Mouse (Mus musculus) midbrain, embryonic 10.5 days (tissue): Measurements from ENCODE around the gene Abl2. TPM values are rescaled to one million over a fixed set of nuclear protein-coding genes. Genes with fewer than 3 reads are reported as not detected.
A peak's percentile ranks its signal among the peaks of the same experiment; 100 is the strongest.

ENCODE experiments used
- DNase-seq: peaks from one replicate; pipeline ENCODE4 v3.0.0-alpha.2; 2017; ENCODE audit warnings: low spot score
- H3K27ac ChIP-seq: fragments of 300-500 bp; sonication (generic); replicated peaks from 2 replicates; pipeline ENCODE4 v1.5.1; 2016; ENCODE audit warnings: mild to moderate bottlenecking
- H3K27me3 ChIP-seq: fragments of 300-500 bp; sonication (generic); 2 replicates; pipeline ENCODE4 v1.6.1; 2016; ENCODE audit warnings: low read depth, mild to moderate bottlenecking; ENCODE audit not compliant: poor library complexity, severe bottlenecking
- H3K36me3 ChIP-seq: fragments of 300-500 bp; sonication (generic); 2 replicates; pipeline ENCODE4 v1.6.1; 2016; ENCODE audit warnings: mild to moderate bottlenecking, moderate library complexity
- H3K4me1 ChIP-seq: fragments of 300-500 bp; sonication (generic); 2 replicates; pipeline ENCODE4 v1.6.1; 2016
- H3K4me3 ChIP-seq: fragments of 300-500 bp; sonication (generic); 2 replicates; pipeline ENCODE4 v1.5.1; 2016; ENCODE audit warnings: mild to moderate bottlenecking, moderate library complexity
- H3K9me3 ChIP-seq: fragments of 300-500 bp; sonication (generic); replicated peaks from 2 replicates; pipeline ENCODE4 v1.6.1; 2016; ENCODE audit warnings: mild to moderate bottlenecking
- WGBS: fragments of 180-500 bp; shearing (Covaris S2); methylation state at CpG from one replicate; pipeline ENCODE4 v1.1.7; 2016; 5-methylcytosine and 5-hydroxymethylcytosine counted together
- polyA plus RNA-seq: library from polyadenylated mRNA; unstranded; fragments of >200 nt; fragmentation: Nextera tagmentation; extraction: Ambion mirVana; gene quantifications from 2 replicates; pipeline ENCODE4 v1.2.1, GENCODE M21; 2016

Abl2 gene
- polyA plus RNA-seq, 1 experiment from 2014 or later, result 5.3 TPM

DNA sequence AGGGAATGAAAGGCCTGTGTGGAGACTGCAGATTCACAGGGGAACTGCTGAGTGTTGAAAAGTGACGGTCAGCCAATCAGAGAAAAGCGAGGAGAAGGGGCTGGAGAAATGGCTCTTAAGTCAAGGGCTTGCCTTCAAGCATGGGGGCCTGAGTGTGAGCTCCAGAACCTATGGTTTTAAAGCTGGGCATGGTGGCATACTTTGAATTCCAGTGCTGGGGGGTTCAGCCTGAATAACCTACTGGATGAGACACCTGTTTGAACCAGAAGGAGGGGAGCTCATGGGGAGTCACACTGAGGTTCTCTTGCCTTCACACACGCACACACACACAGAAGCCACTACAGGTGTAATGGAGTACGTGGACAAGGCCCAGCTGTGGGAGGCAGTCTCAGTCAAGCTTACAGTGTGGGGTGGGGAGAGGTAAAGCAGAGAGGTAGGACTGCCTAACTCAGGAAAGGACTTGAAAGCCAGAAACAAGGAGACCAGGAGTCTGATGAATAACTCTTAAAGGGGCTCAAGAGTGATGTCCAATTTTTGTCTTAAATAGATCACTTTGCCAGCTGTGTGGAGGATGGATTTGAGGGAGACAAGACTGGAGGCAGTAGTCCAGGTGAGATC, 61.8 kb downstream of the Abl2 start:
- H3K4me3 ChIP-seq, result no peak overlapping the region
- no peaks in the 10 kb centered on the region for H3K9me3 ChIP-seq
- peak overlapping the region; percentile 17; the same call in 1 of the 2 replicates for H3K27ac ChIP-seq
- H3K4me1 ChIP-seq, result peaks cover 34% of the 10 kb centered on the region
- WGBS, result 69% methylated on average over 4 of the region's 4 CpGs
- no peak for DNase-seq
- peaks cover 14% of the 10 kb centered on the region for H3K36me3 ChIP-seq
- peaks cover 26% of the 10 kb centered on the region; the same call in 1 of the 2 replicates for H3K27me3 ChIP-seq

DNA sequence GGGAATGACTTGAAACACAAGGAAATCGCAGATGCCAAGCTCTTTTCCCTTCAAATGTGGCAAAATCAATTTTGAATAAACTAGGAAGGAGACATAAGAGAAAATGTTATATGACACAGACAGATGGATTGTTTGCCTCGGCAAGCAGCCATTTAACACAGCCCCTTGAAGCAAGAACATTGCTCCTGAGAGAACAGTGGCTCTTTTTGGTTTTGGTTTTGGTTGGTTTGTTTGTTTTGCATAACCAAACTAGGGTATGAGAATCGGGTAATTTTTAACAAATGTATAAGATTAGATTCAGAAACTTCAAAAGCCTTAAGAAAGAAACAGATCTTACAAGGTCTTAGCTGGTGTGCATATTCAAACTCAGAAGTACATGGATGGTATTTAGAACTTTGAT, 62.4 kb downstream of the Abl2 start:
- H3K4me3 ChIP-seq, result no peak overlapping the region
- H3K4me1 ChIP-seq, result peaks cover 29% of the 10 kb centered on the region
- WGBS, result 90% methylated on average over 3 of the region's 3 CpGs
- H3K36me3 ChIP-seq, result peaks cover 19% of the 10 kb centered on the region
- H3K27me3 ChIP-seq, result peaks cover 21% of the 10 kb centered on the region; the same call in 1 of the 2 replicates
- H3K9me3 ChIP-seq, result no peaks in the 10 kb centered on the region
- no peak overlapping the region for H3K27ac ChIP-seq
- no peak for DNase-seq

DNA sequence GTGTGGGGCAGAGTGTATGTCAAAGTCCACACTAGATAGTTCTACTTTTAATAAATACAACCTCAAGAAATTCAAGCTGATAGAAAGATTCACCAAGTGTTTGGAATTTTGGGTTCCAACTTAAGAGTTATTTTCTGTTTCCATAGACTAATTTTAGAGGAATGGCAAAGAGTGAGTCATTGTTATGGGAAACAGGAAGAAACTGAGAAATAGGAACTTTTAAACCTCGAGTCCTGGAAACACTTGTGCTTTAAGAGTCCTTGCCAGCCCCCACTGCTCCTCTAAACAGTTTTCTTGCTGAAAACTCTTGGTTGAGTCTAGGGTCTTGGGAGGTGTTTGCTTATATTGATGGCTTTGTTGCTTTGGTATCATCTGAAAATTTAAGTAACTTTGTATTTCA, 65.6 kb downstream of the Abl2 start:
- Histone ChIP-seq H3K9me3 (no peaks in the 10 kb centered on the region), H3K4me1 (peaks cover 8% of the 10 kb centered on the region), H3K27ac (no peak overlapping the region), H3K36me3 (peaks cover 31% of the 10 kb centered on the region), H3K4me3 (no peak overlapping the region), H3K27me3 (no peaks in the 10 kb centered on the region)
- WGBS, result 87% methylated on average over 1 of the region's 1 CpGs
- DNase-seq, result no peak

DNA sequence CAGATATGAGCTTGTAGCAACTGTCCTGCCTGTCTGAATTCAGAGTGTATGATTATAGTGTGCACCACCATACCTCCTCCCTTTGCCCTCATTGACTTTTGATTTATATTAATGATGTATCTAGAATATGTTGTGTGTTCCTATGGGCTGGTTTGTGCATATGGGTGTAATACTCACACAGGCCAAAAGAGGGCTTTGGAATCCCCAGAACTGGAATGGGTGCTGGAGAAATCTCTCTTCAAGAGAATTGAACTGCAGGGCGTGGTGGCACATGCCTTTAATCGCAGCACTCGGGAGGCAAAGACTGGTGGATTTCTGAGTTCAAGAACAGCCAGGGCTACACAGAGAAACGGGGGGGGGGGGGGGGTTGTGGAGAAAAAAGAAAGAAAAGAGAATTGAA, 68.1 kb downstream of the Abl2 start:
- H3K36me3 ChIP-seq, result peaks cover 56% of the 10 kb centered on the region
- H3K27ac ChIP-seq, result no peak overlapping the region
- H3K27me3 ChIP-seq, result no peaks in the 10 kb centered on the region
- no peak overlapping the region for H3K4me3 ChIP-seq
- H3K4me1 ChIP-seq, result no peaks in the 10 kb centered on the region
- no peaks in the 10 kb centered on the region for H3K9me3 ChIP-seq
- no peak for DNase-seq
- WGBS, result 82% methylated on average over 4 of the region's 4 CpGs

DNA sequence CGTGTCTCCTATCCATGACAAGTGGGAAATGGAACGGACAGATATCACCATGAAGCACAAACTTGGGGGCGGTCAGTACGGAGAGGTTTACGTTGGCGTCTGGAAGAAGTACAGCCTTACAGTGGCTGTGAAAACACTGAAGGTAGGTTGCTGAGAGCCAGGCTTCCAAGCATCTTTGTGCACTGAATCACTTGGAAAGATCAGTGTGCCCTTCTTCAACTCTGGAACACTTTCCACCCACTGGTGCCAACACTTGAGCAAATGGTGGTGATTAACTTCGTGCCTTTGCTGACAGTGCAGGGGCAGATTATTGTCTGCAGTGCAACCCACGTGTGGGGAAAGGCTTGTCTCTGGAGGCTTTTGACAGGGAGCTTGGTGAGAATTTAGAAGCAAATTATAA, 71.4 kb downstream of the Abl2 start:
- Histone ChIP-seq H3K9me3 (no peaks in the 10 kb centered on the region), H3K27me3 (no peaks in the 10 kb centered on the region), H3K4me1 (no peaks in the 10 kb centered on the region), H3K4me3 (no peak overlapping the region), H3K36me3 (peaks cover 76% of the 10 kb centered on the region), H3K27ac (no peak overlapping the region)
- DNase-seq, result no peak
- WGBS, result 97% methylated on average over 8 of the region's 8 CpGs

DNA sequence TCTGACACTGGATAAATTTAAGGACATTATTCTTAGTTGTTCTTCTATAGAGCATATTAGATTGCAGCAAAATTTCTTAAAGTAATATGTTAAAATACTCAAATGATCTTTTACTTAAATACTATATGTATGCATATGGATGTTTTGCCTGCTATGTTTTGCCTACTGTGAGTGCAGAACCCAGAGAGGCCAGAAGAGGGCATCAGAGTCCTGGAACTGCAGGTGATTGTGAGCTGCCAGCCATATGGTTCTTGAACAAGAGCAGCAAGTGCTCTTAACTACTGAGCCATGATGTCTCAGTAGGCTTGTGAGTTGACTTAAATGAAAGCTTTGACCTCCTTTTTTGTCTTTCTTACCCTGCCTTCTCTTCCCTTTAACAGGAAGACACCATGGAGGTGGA, 72.4 kb downstream of the Abl2 start:
- H3K36me3 ChIP-seq, result peaks cover 76% of the 10 kb centered on the region
- DNase-seq, result no peak
- no peak overlapping the region for H3K4me3 ChIP-seq
- no peaks in the 10 kb centered on the region for H3K9me3 ChIP-seq
- no peak overlapping the region for H3K27ac ChIP-seq
- H3K4me1 ChIP-seq, result no peaks in the 10 kb centered on the region
- H3K27me3 ChIP-seq, result no peaks in the 10 kb centered on the region

DNA sequence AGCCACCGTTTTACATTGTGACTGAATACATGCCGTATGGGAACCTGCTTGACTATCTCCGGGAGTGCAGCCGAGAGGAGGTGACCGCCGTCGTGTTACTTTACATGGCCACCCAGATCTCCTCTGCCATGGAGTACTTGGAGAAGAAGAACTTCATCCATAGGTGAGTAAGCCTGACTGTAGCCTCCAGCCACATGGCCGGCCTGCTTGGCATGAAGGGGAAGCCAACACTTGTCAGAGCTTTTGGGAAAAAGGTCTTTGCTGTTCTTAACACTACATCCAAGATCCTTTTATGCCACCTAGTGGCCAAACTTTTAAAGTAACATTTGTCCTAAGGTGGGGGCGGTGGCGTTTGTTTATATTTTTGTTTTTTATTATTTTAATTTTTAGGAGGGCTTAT, 74.5 kb downstream of the Abl2 start:
- no peak for DNase-seq
- H3K27ac ChIP-seq, result no peak overlapping the region
- H3K36me3 ChIP-seq, result peaks cover 89% of the 10 kb centered on the region
- H3K9me3 ChIP-seq, result no peaks in the 10 kb centered on the region
- no peaks in the 10 kb centered on the region for H3K4me1 ChIP-seq
- no peaks in the 10 kb centered on the region for H3K27me3 ChIP-seq
- 81% methylated on average over 10 of the region's 10 CpGs for WGBS
- no peak overlapping the region for H3K4me3 ChIP-seq

DNA sequence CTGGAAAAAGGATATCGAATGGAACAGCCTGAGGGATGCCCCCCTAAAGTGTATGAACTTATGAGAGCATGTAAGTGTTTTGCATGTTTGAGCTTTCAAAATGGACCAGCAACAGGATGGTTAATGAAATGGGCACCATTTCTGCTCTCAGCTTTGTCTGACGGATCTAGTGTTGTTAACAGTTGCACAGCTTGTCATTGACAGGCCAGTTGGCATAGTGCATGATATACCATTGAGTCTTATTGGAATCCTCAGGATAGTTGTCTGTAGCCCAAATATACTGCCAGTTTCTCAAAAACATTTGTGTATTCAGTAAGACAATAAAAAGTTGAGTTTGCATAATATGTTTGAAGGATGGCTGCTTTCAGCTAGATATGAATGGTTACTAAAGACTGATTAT, 76.6 kb downstream of the Abl2 start:
- no peaks in the 10 kb centered on the region for H3K9me3 ChIP-seq
- no peak overlapping the region for H3K4me3 ChIP-seq
- no peak for DNase-seq
- no peak overlapping the region for H3K27ac ChIP-seq
- H3K36me3 ChIP-seq, result peaks cover 85% of the 10 kb centered on the region
- H3K4me1 ChIP-seq, result no peaks in the 10 kb centered on the region
- no peaks in the 10 kb centered on the region for H3K27me3 ChIP-seq
- 91% methylated on average over 2 of the region's 2 CpGs for WGBS

DNA sequence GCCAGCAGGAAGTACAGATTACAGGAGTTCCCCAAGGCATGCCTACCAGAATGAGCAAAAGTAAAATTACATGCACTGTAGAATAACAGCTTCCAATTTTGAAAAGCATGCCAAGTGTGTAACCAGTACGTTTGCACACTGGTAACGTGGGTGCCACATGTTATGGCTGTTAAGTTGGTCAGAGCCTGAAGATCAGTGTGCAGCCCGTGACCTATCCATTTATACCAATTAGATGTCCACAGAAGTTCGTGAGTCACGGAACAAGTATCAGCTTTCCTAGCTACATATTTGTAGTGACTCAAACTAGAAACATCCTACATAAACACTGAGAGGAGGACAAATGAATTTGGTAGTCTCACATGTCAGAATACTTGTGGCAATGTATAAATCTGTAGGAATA, 80.9 kb downstream of the Abl2 start:
- Histone ChIP-seq H3K4me3 (no peak overlapping the region), H3K27ac (no peak overlapping the region), H3K4me1 (peaks cover 15% of the 10 kb centered on the region), H3K27me3 (no peaks in the 10 kb centered on the region), H3K36me3 (peaks cover 80% of the 10 kb centered on the region), H3K9me3 (no peaks in the 10 kb centered on the region)
- DNase-seq, result no peak
- 95% methylated on average over 5 of the region's 5 CpGs for whole genome bisulfite sequencing

DNA sequence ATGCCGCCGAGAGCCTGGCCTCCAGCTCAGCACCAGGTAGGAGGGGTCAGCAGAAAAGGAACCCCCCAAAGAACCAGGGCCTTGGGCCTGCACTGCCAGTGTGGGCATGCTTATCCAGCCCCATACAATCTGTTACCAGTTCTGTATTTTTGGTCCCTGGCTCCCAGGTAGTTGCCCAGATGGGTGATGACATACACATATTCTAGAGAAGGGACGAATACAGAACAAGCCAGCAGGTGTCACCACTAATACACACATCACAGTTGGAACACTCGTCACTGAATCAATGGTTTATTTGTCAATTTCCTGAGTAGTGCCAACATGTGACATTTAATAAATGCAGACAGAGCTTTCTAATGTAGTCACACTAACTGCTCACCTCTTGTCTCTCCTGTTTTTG, 82.0 kb downstream of the Abl2 start:
- peaks cover 20% of the 10 kb centered on the region for H3K4me1 ChIP-seq
- WGBS, result 81% methylated on average over 4 of the region's 4 CpGs
- peaks cover 70% of the 10 kb centered on the region for H3K36me3 ChIP-seq
- H3K9me3 ChIP-seq, result no peaks in the 10 kb centered on the region
- H3K4me3 ChIP-seq, result no peak overlapping the region
- no peaks in the 10 kb centered on the region for H3K27me3 ChIP-seq
- H3K27ac ChIP-seq, result no peak overlapping the region
- DNase-seq, result no peak

DNA sequence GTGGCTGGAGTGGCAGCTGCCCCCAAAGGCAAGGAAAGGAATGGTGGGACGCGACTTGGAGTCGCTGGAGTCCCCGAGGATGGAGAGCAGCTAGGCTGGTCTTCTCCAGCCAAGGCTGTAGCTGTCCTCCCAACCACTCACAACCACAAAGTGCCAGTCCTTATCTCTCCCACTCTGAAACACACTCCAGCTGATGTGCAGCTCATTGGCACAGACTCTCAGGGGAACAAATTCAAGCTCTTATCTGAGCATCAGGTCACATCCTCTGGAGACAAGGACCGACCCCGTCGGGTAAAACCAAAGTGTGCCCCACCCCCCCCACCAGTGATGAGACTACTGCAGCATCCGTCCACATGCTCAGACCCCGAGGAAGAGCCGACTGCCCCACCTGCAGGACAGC, 83.2 kb downstream of the Abl2 start:
- no peaks in the 10 kb centered on the region for H3K27me3 ChIP-seq
- DNase-seq, result no peak
- H3K4me1 ChIP-seq, result peaks cover 20% of the 10 kb centered on the region
- no peaks in the 10 kb centered on the region for H3K9me3 ChIP-seq
- no peak overlapping the region for H3K4me3 ChIP-seq
- WGBS, result 89% methylated on average over 10 of the region's 10 CpGs
- peaks cover 58% of the 10 kb centered on the region for H3K36me3 ChIP-seq
- H3K27ac ChIP-seq, result no peak overlapping the region

DNA sequence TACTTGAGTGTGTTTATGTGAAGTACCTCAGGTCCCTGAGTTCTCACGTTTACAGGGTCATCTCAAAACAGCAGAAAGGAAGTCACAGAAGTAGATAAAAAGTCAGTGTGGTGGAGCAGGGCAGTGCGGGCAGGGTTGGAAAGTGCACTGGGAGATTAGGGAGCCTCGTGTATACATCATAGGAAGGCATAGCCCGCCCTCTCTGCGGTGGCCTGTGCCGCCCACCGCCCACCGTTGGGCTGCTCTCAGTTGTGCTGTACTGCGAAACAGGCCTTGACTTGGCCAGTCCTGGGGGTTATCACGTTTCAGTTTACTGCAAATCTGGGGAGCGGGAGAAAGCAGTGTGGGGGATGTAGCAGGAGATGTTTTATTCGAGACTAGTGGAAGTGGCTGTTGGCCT, 84.2 kb downstream of the Abl2 start:
- Histone ChIP-seq H3K4me3 (no peak overlapping the region), H3K9me3 (no peaks in the 10 kb centered on the region), H3K27ac (no peak overlapping the region), H3K27me3 (no peaks in the 10 kb centered on the region), H3K4me1 (peaks cover 20% of the 10 kb centered on the region), H3K36me3 (peaks cover 54% of the 10 kb centered on the region)
- WGBS, result 68% methylated on average over 12 of the region's 12 CpGs
- no peak for DNase-seq

DNA sequence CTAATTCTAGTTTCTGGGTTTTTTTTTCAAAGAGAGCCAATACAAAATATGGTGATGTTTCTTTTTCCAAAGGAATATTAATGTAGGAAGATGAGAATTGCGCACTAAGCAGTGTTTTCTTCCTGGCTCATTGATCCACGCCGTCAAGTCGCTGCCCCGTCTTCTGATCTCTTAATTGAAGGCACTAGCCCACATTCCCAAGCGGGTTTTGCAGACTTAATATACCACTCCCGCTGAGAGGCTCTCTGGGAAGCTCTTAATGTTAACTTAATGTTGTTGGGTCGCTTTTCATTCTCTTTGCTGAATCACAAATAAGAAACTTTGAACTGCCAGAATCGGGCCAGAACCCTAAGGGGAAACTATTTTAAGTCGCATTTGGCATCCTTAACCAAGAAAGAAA, 85.5 kb downstream of the Abl2 start:
- DNase-seq, result no peak
- Histone ChIP-seq H3K27ac (no peak overlapping the region), H3K9me3 (no peaks in the 10 kb centered on the region), H3K4me1 (peaks cover 20% of the 10 kb centered on the region), H3K36me3 (peaks cover 51% of the 10 kb centered on the region), H3K27me3 (no peaks in the 10 kb centered on the region), H3K4me3 (no peak overlapping the region)
- 47% methylated on average over 10 of the region's 10 CpGs for WGBS
